Mouse (Mus musculus): Measurements from ENCODE around the gene Gm13285.

Gm13285 gene

DNA sequence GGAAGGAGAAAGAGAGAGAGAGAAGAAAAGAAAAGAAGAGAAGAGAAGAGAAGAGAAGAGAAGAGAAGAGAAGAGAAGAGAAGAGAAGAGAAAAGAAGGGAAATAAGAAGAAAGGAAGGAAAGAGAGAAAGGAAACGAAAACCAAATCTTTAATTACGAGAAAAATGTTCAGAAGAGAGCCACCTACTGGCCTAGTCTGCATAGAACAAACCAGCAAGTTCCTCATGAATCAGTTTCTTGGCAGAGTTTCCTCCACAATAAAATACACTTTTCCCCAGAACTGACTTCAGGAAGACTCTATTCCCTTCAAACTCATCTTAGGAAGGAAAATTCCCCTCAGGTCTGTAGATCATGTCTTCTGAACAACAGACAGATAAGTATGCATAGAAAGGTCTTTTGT is 45.9 kb downstream of the Gm13285 start:
- Histone ChIP-seq H3K4me3 (replicated peaks; ENCODE audit: low read length) (no peak overlapping the region), H3K36me3 (ENCODE audit: insufficient read depth, low read length) (no peaks in the 10 kb centered on the region), H3K4me1 (replicated peaks; ENCODE audit: low read depth, low read length) (no peaks in the 10 kb centered on the region), H3K27me3 (ENCODE audit: insufficient read depth, low read length) (0 out of 2 replicates have a peak, but pooled peaks cover 6% of the 10 kb centered on the region), H3K9me3 (ENCODE audit: low read length) (no peaks in the 10 kb centered on the region)
- peak; percentile 11 for TF ChIP-seq CTCF (conservative IDR thresholded peaks at IDR 0.05; ENCODE audit: low read length)
- no peak for TF ChIP-seq POU5F1 (IDR thresholded peaks at IDR 0.05; ENCODE audit: borderline replicate concordance, low read length)

DNA sequence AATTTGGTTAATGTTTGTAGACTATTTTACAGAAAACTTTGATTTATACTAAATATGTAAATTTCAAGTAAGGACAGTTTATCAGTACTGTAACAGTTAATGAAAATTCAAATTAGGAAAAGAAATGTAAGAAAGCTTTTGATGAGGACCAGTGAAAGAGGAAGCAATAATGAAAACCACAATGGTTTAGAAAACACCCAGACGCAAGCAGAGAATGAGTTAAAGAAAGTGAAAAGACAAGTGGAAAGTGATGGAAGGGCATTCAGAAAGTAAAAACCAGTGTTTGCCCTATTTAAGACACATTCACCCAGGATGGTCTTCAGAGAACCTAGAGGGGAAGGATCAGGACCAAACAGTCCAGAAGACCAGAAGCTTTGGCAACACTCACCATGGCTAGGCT is 50.2 kb downstream of the Gm13285 start, which contains the start of gene Ifna1:
TSS of gene Ifna1 (plus strand) at position 390 of the 400 bp plus-strand sequence.
- Histone ChIP-seq H3K27me3 (ENCODE audit: insufficient read depth, low read length) (no peaks in the 10 kb centered on the region), H3K4me3 (replicated peaks; ENCODE audit: low read length) (no peak within 1 kb of the TSS), H3K4me1 (replicated peaks; ENCODE audit: low read depth, low read length) (no peaks in the 10 kb centered on the region), H3K36me3 (ENCODE audit: insufficient read depth, low read length) (no peaks in the 10 kb centered on the region), H3K9me3 (ENCODE audit: low read length) (no peaks in the 10 kb centered on the region)
- TF ChIP-seq NANOG (IDR thresholded peaks at IDR 0.05; ENCODE audit: borderline replicate concordance, low read length) (no peak), POU5F1 (IDR thresholded peaks at IDR 0.05; ENCODE audit: borderline replicate concordance, low read length) (no peak), CTCF (conservative IDR thresholded peaks at IDR 0.05; ENCODE audit: low read length) (no peak)
